Mouse (Mus musculus): ENCODE results near the gene Rab37.

- TF ChIP-seq CTCF (IDR thresholded peaks at IDR 0.05; ENCODE audit: low read depth): no peak
- no peak for TF ChIP-seq EP300 (optimal IDR thresholded peaks at IDR 0.05)
These were observed 87.5 kb downstream of the Rab37 start for GRCm38 (mm10) chr11:115178766-115179165.
